Mouse (Mus musculus) neural tube, embryonic 11.5 days (tissue): ENCODE results near the gene Cdh4. TPM values are rescaled to one million over a fixed set of nuclear protein-coding genes. Genes with fewer than 3 reads are reported as not detected.
A peak's percentile ranks its signal among the peaks of the same experiment; 100 is the strongest.

ENCODE experiments used
- ATAC-seq: fragments of 200-750 bp; cut with Nextera tagmentation; 2 replicates; pipeline ENCODE4 v1.8.0; 2017; ENCODE audit warnings: moderate number of reproducible peaks, mild to moderate bottlenecking, moderate TSS enrichment, moderate library complexity; ENCODE audit not compliant: insufficient read depth, low FRiP score, low TSS enrichment
- DNase-seq: peaks from one replicate; pipeline ENCODE4 v3.0.0-alpha.2; 2015; ENCODE audit warnings: low spot score
- H3K27ac ChIP-seq: fragments of 300-500 bp; sonication (generic); 2 replicates; pipeline ENCODE4 v1.5.1; 2014; ENCODE audit warnings: low read depth, mild to moderate bottlenecking, low read length
- H3K27me3 ChIP-seq: fragments of 300-500 bp; sonication (generic); 2 replicates; pipeline ENCODE4 v1.6.1; 2014; ENCODE audit warnings: mild to moderate bottlenecking, low read length, mixed read lengths; ENCODE audit not compliant: control insufficient read depth, insufficient read depth
- H3K36me3 ChIP-seq: fragments of 300-500 bp; sonication (generic); 2 replicates; pipeline ENCODE4 v1.6.1; 2014; ENCODE audit warnings: mild to moderate bottlenecking, low read length, moderate library complexity, mixed read lengths; ENCODE audit not compliant: control insufficient read depth, insufficient read depth
- H3K4me1 ChIP-seq: fragments of 300-500 bp; sonication (generic); 2 replicates; pipeline ENCODE4 v1.6.1; 2014; ENCODE audit warnings: low read length, mixed read lengths; ENCODE audit not compliant: control insufficient read depth, insufficient read depth
- H3K4me2 ChIP-seq: fragments of 300-500 bp; sonication (generic); 2 replicates; pipeline ENCODE4 v1.6.1; 2014; ENCODE audit warnings: low read depth, mild to moderate bottlenecking, moderate library complexity
- H3K4me3 ChIP-seq: fragments of 300-500 bp; sonication (generic); 2 replicates; pipeline ENCODE4 v1.5.1; 2014; ENCODE audit warnings: low read depth, low read length
- H3K9ac ChIP-seq: fragments of 300-500 bp; sonication (generic); 2 replicates; pipeline ENCODE4 v1.6.1; 2014; ENCODE audit warnings: mild to moderate bottlenecking, low read length
- H3K9me3 ChIP-seq: fragments of 300-500 bp; sonication (generic); 2 replicates; pipeline ENCODE4 v1.6.1; 2016; ENCODE audit warnings: low read length; ENCODE audit not compliant: control insufficient read depth
- WGBS: fragments of 180-500 bp; shearing (Covaris S2); extraction: QIAGEN DNeasy Blood & Tissue Kit; methylation state at CpG from one replicate; pipeline ENCODE4 v1.1.7; 2014; 5-methylcytosine and 5-hydroxymethylcytosine counted together
- polyA plus RNA-seq: library from polyadenylated mRNA; unstranded; fragments of >200 nt; fragmentation: Nextera tagmentation; extraction: Ambion mirVana; gene quantifications from 2 replicates; pipeline ENCODE4 v1.2.1, GENCODE M21; 2014

The Cdh4 gene
- polyA plus RNA-seq, 1 experiment from 2014 or later = 9.4 TPM

- H3K4me1 ChIP-seq = peaks cover 6% of the 10 kb centered on the region; the same call in 1 of the 2 replicates
- H3K4me2 ChIP-seq = peak overlapping the region; percentile 93
- H3K27me3 ChIP-seq = peaks cover 5% of the 10 kb centered on the region; the same call in 1 of the 2 replicates
- no peak overlapping the region; the same call in 1 of the 2 replicates for H3K9ac ChIP-seq
- no peak overlapping the region for H3K27ac ChIP-seq
- DNase-seq (peak; percentile 17), ATAC-seq (no peak)
- WGBS = 20% methylated on average over 11 of the region's 11 CpGs
- H3K36me3 ChIP-seq = no peaks in the 10 kb centered on the region
- peak overlapping the region; percentile 71 for H3K4me3 ChIP-seq
- no peaks in the 10 kb centered on the region for H3K9me3 ChIP-seq
These were observed 1.7 kb downstream of the Cdh4 start for GRCm38 (mm10) chr2:179443959-179444358.

- no peak for ATAC-seq
- Histone ChIP-seq H3K9ac (no peak overlapping the region), H3K4me3 (no peak overlapping the region), H3K4me1 (0 out of 2 replicates have a peak, but pooled peaks cover 3% of the 10 kb centered on the region), H3K9me3 (no peaks in the 10 kb centered on the region), H3K36me3 (no peaks in the 10 kb centered on the region), H3K27me3 (peaks cover 3% of the 10 kb centered on the region; the same call in 1 of the 2 replicates), H3K27ac (no peak overlapping the region), H3K4me2 (no peak overlapping the region)
- DNase-seq = no peak
- 95% methylated on average over 4 of the region's 4 CpGs for WGBS
These were observed 6.0 kb downstream of the Cdh4 start for GRCm38 (mm10) chr2:179448256-179448655.

GRCm38 (mm10) chr2:179449018-179449417 is 6.8 kb downstream of the Cdh4 start:
- no peak for DNase-seq
- no peak for ATAC-seq
- Histone ChIP-seq H3K9ac (no peak overlapping the region), H3K27me3 (peaks cover 3% of the 10 kb centered on the region; the same call in 1 of the 2 replicates), H3K4me1 (no peaks in the 10 kb centered on the region), H3K9me3 (no peaks in the 10 kb centered on the region), H3K27ac (no peak overlapping the region), H3K4me2 (no peak overlapping the region), H3K36me3 (no peaks in the 10 kb centered on the region), H3K4me3 (no peak overlapping the region)
- WGBS = 97% methylated on average over 1 of the region's 1 CpGs

GRCm38 (mm10) chr2:179459196-179459595 is 17.0 kb downstream of the Cdh4 start:
- H3K4me1 ChIP-seq = no peaks in the 10 kb centered on the region
- no peaks in the 10 kb centered on the region for H3K36me3 ChIP-seq
- H3K4me2 ChIP-seq = no peak overlapping the region
- no peak for ATAC-seq
- H3K9ac ChIP-seq = no peak overlapping the region
- no peaks in the 10 kb centered on the region for H3K27me3 ChIP-seq
- H3K27ac ChIP-seq = no peak overlapping the region
- no peak overlapping the region for H3K4me3 ChIP-seq
- WGBS = 86% methylated on average over 4 of the region's 4 CpGs
- peaks cover 34% of the 10 kb centered on the region for H3K9me3 ChIP-seq
- DNase-seq = no peak

GRCm38 (mm10) chr2:179459606-179460005 is 17.4 kb downstream of the Cdh4 start:
- Histone ChIP-seq H3K27me3 (no peaks in the 10 kb centered on the region), H3K4me2 (no peak overlapping the region), H3K9me3 (peaks cover 34% of the 10 kb centered on the region), H3K36me3 (no peaks in the 10 kb centered on the region), H3K9ac (no peak overlapping the region), H3K27ac (no peak overlapping the region), H3K4me1 (no peaks in the 10 kb centered on the region), H3K4me3 (no peak overlapping the region)
- DNase-seq (no peak), ATAC-seq (no peak)
- 95% methylated on average over 2 of the region's 2 CpGs for WGBS

- H3K4me2 ChIP-seq = no peak overlapping the region
- no peak overlapping the region for H3K27ac ChIP-seq
- H3K27me3 ChIP-seq = no peaks in the 10 kb centered on the region
- DNase-seq (no peak), ATAC-seq (no peak)
- no peak overlapping the region for H3K9ac ChIP-seq
- no peaks in the 10 kb centered on the region for H3K4me1 ChIP-seq
- peaks cover 38% of the 10 kb centered on the region for H3K9me3 ChIP-seq
- no peaks in the 10 kb centered on the region for H3K36me3 ChIP-seq
- H3K4me3 ChIP-seq = no peak overlapping the region
- 91% methylated on average over 4 of the region's 4 CpGs for WGBS
These were observed 21.3 kb downstream of the Cdh4 start for GRCm38 (mm10) chr2:179463514-179463913.

GRCm38 (mm10) chr2:179467839-179468445 is 25.7 kb downstream of the Cdh4 start:
- Histone ChIP-seq H3K4me2 (no peak overlapping the region), H3K4me3 (no peak overlapping the region), H3K9me3 (peaks cover 8% of the 10 kb centered on the region), H3K4me1 (no peaks in the 10 kb centered on the region), H3K27me3 (no peaks in the 10 kb centered on the region), H3K9ac (no peak overlapping the region), H3K36me3 (no peaks in the 10 kb centered on the region), H3K27ac (no peak overlapping the region)
- 81% methylated on average over 8 of the region's 8 CpGs for WGBS
- DNase-seq = no peak
- ATAC-seq = no peak; the same call in 1 of the 2 replicates

- no peak for DNase-seq
- H3K9ac ChIP-seq = no peak overlapping the region
- H3K27ac ChIP-seq = no peak overlapping the region
- ATAC-seq = no peak
- no peaks in the 10 kb centered on the region for H3K4me1 ChIP-seq
- H3K4me2 ChIP-seq = no peak overlapping the region
- H3K4me3 ChIP-seq = no peak overlapping the region
- 84% methylated on average over 6 of the region's 6 CpGs for WGBS
- H3K27me3 ChIP-seq = no peaks in the 10 kb centered on the region
- no peaks in the 10 kb centered on the region for H3K36me3 ChIP-seq
- no peaks in the 10 kb centered on the region for H3K9me3 ChIP-seq
These were observed 34.4 kb downstream of the Cdh4 start for GRCm38 (mm10) chr2:179476622-179477021.

- Histone ChIP-seq H3K9ac (no peak overlapping the region), H3K4me3 (no peak overlapping the region), H3K27me3 (no peaks in the 10 kb centered on the region), H3K36me3 (no peaks in the 10 kb centered on the region), H3K9me3 (no peaks in the 10 kb centered on the region), H3K4me2 (no peak overlapping the region), H3K27ac (no peak overlapping the region), H3K4me1 (no peaks in the 10 kb centered on the region)
- ATAC-seq (peak; percentile 86), DNase-seq (no peak)
- WGBS = 65% methylated on average over 5 of the region's 5 CpGs
These were observed 38.6 kb downstream of the Cdh4 start for GRCm38 (mm10) chr2:179480800-179481200.
